Mouse (Mus musculus) MEL (cell line): Measurements from ENCODE around the gene Eme2. TPM values are rescaled to one million over a fixed set of nuclear protein-coding genes. Genes with fewer than 3 reads are reported as not detected.

Experiments
- DNase-seq: peaks from one replicate; pipeline ENCODE4 v3.0.0; 2011; ENCODE audit warnings: low read depth, low spot score
- H3K27ac ChIP-seq: 2 replicates; pipeline ENCODE4 v1.5.1; 2012; ENCODE audit warnings: low read depth, mild to moderate bottlenecking, control low read depth, low read length, moderate library complexity; ENCODE audit not compliant: control insufficient read depth
- H3K27me3 ChIP-seq, 2 experiments: fragments of 150-350 bp in 1 of 2; sonication (generic) in 1 of 2; 2 replicates each; pipeline ENCODE4 v1.6.1; 2012; ENCODE audit warnings: low read length in 2 of 2, mild to moderate bottlenecking in 2 of 2, improper control_type of control experiment in 1 of 2, moderate library complexity in 1 of 2; ENCODE audit not compliant: insufficient read depth in 2 of 2, control insufficient read depth in 1 of 2
- H3K36me3 ChIP-seq, 2 experiments: 2 replicates each; pipeline ENCODE4 v1.6.1; 2012 to 2014; ENCODE audit warnings: low read length in 2 of 2, improper control_type of control experiment in 1 of 2, inconsistent platforms in 1 of 2, mild to moderate bottlenecking in 1 of 2; ENCODE audit not compliant: insufficient read depth in 2 of 2, control insufficient read depth in 1 of 2
- H3K4me1 ChIP-seq, 2 experiments: fragments of 150-350 bp in 1 of 2; sonication (generic) in 1 of 2; 2 replicates each; pipeline ENCODE4 v1.6.1; 2012; ENCODE audit warnings: low read length in 2 of 2, improper control_type of control experiment in 1 of 2, mild to moderate bottlenecking in 1 of 2; ENCODE audit not compliant: insufficient read depth in 2 of 2, control insufficient read depth in 1 of 2
- H3K4me3 ChIP-seq, 2 experiments: fragments of 150-350 bp in 1 of 2; sonication (generic) in 1 of 2; 2 replicates each; pipeline ENCODE4 v1.5.1; 2012; ENCODE audit warnings: low read depth in 2 of 2, low read length in 2 of 2, mild to moderate bottlenecking in 2 of 2, moderate library complexity in 2 of 2, control low read depth in 1 of 2, improper control_type of control experiment in 1 of 2; ENCODE audit not compliant: control insufficient read depth in 1 of 2, insufficient read depth in 1 of 2
- H3K79me2 ChIP-seq: 2 replicates; pipeline ENCODE4 v1.6.1; 2012; ENCODE audit warnings: mild to moderate bottlenecking, low read length, moderate library complexity; ENCODE audit not compliant: control insufficient read depth, poor library complexity, insufficient read depth
- H3K9ac ChIP-seq: 2 replicates; pipeline ENCODE4 v1.6.1; 2012; ENCODE audit warnings: low read depth, mild to moderate bottlenecking, control low read depth, low read length, moderate library complexity; ENCODE audit not compliant: control insufficient read depth, poor library complexity, severe bottlenecking
- H3K9me3 ChIP-seq: fragments of 150-350 bp; sonication (generic); replicated peaks from 2 replicates; pipeline ENCODE4 v1.6.1; 2012; ENCODE audit warnings: mild to moderate bottlenecking, low read length, improper control_type of control experiment, moderate library complexity; ENCODE audit not compliant: insufficient read depth
- CHD1 ChIP-seq: IDR thresholded peaks from 2 replicates; pipeline ENCODE4 v1.6.1; 2012; ENCODE audit warnings: low read depth, mild to moderate bottlenecking, inconsistent platforms, low read length, improper control_type of control experiment
- CHD2 ChIP-seq: IDR thresholded peaks from 2 replicates; pipeline ENCODE4 v1.6.1; 2011; ENCODE audit warnings: low read length, improper control_type of control experiment
- E2F4 ChIP-seq: IDR thresholded peaks from 2 replicates; pipeline ENCODE4 v1.6.1; 2011; ENCODE audit warnings: low read depth, low read length, improper control_type of control experiment, borderline replicate concordance
- EP300 ChIP-seq, 2 experiments: IDR thresholded peaks; 2 replicates each; pipeline ENCODE4 v1.6.1; 2011; ENCODE audit warnings: improper control_type of control experiment in 2 of 2, low read length in 2 of 2, low read depth in 1 of 2, mild to moderate bottlenecking in 1 of 2
- ETS1 ChIP-seq: IDR thresholded peaks from 2 replicates; pipeline ENCODE4 v1.6.1; 2012; ENCODE audit warnings: low read depth, mild to moderate bottlenecking, inconsistent platforms, low read length, improper control_type of control experiment, moderate library complexity
- GATA1 ChIP-seq: IDR thresholded peaks from 2 replicates; pipeline ENCODE4 v1.6.1; 2011; ENCODE audit warnings: low read depth, low read length, improper control_type of control experiment
- HCFC1 ChIP-seq: IDR thresholded peaks from 2 replicates; pipeline ENCODE4 v1.6.1; 2012; ENCODE audit warnings: low read depth, mild to moderate bottlenecking, inconsistent platforms, low read length, improper control_type of control experiment, moderate library complexity
- JUND ChIP-seq: IDR thresholded peaks from 2 replicates; pipeline ENCODE4 v1.6.1; 2011; ENCODE audit warnings: low read depth, mild to moderate bottlenecking, improper control_type of control experiment, low read length
- MAZ ChIP-seq: IDR thresholded peaks from 2 replicates; pipeline ENCODE4 v1.6.1; 2012; ENCODE audit warnings: low read depth, mild to moderate bottlenecking, inconsistent platforms, low read length, improper control_type of control experiment
- MEF2A ChIP-seq: IDR thresholded peaks from 2 replicates; pipeline ENCODE4 v1.6.1; 2014; ENCODE audit warnings: low read depth, mild to moderate bottlenecking, inconsistent platforms, low read length, improper control_type of control experiment; ENCODE audit not compliant: poor library complexity, insufficient replicate concordance, severe bottlenecking; ENCODE audit errors: extremely low read depth
- MYC ChIP-seq: IDR thresholded peaks from 2 replicates; pipeline ENCODE4 v1.6.1; 2011; ENCODE audit warnings: low read depth, mild to moderate bottlenecking, low read length, improper control_type of control experiment, moderate library complexity
- NELFE ChIP-seq: IDR thresholded peaks from 2 replicates; pipeline ENCODE4 v1.6.1; 2011; ENCODE audit warnings: low read depth, low read length, improper control_type of control experiment
- POLR2AphosphoS2 ChIP-seq: IDR thresholded peaks from 2 replicates; pipeline ENCODE4 v1.6.1; 2011; ENCODE audit warnings: low read length, improper control_type of control experiment
- RCOR1 ChIP-seq: IDR thresholded peaks from 2 replicates; pipeline ENCODE4 v1.6.1; 2012; ENCODE audit warnings: low read depth, mild to moderate bottlenecking, inconsistent platforms, low read length, improper control_type of control experiment
- SMC3 ChIP-seq: IDR thresholded peaks from 2 replicates; pipeline ENCODE4 v1.6.1; 2011; ENCODE audit warnings: low read depth, low read length, improper control_type of control experiment
- TAL1 ChIP-seq: IDR thresholded peaks from 2 replicates; pipeline ENCODE4 v1.6.1; 2012; ENCODE audit warnings: mild to moderate bottlenecking, inconsistent platforms, low read length, moderate library complexity, mixed read lengths
- TBP ChIP-seq: IDR thresholded peaks from 2 replicates; pipeline ENCODE4 v1.8.0; 2011; ENCODE audit warnings: low read depth, low read length, improper control_type of control experiment
- UBTF ChIP-seq: IDR thresholded peaks from 2 replicates; pipeline ENCODE4 v1.6.1; 2012; ENCODE audit warnings: low read depth, mild to moderate bottlenecking, inconsistent platforms, low read length, improper control_type of control experiment, moderate library complexity, borderline replicate concordance; ENCODE audit not compliant: insufficient read depth
- ZC3H11A ChIP-seq: IDR thresholded peaks from 2 replicates; pipeline ENCODE4 v1.6.1; 2012; ENCODE audit warnings: low read depth, mild to moderate bottlenecking, inconsistent platforms, low read length, improper control_type of control experiment
- ZKSCAN1 ChIP-seq: IDR thresholded peaks from 2 replicates; pipeline ENCODE4 v1.6.1; 2012; ENCODE audit warnings: low read depth, mild to moderate bottlenecking, inconsistent platforms, low read length, improper control_type of control experiment, moderate library complexity
- ZMIZ1 ChIP-seq: IDR thresholded peaks from 2 replicates; pipeline ENCODE4 v1.6.1; 2012; ENCODE audit warnings: low read depth, mild to moderate bottlenecking, inconsistent platforms, low read length, improper control_type of control experiment, moderate library complexity
- polyA plus RNA-seq, 2 experiments: library from polyadenylated mRNA; stranded (reverse) in 1 of 2; unstranded in 1 of 2; fragments of >175 nt in 1 of 2; fragments of >200 nt in 1 of 2; gene quantifications; 2 replicates each; pipeline versions ENCODE4 v1.2.1 to v1.2.4; 2012; ENCODE audit warnings: low replicate concordance in 2 of 2, low read depth in 1 of 2; ENCODE audit not compliant: insufficient read length in 2 of 2, insufficient read depth in 1 of 2, missing spikeins in 1 of 2
- total RNA-seq: library from RNA; depleted of rRNA; stranded (reverse); fragments of 300-350 nt; gene quantifications from 2 replicates; pipeline ENCODE4 v1.2.3, GENCODE M21; 2012

Gene Eme2
- total and polyA plus RNA-seq, 3 experiments, result 15.1 to 26.8 TPM; not detected in 1

- H3K27me3 ChIP-seq, result peaks cover 0 to 2% of the 10 kb centered on the region in 2 experiments; a peak in 2 of 4 replicates
- H3K4me1 ChIP-seq, result no peaks in the 10 kb centered on the region
- H3K9ac ChIP-seq, result no peak overlapping the region
- no peak for DNase-seq
- H3K36me3 ChIP-seq, result no peaks in the 10 kb centered on the region; a peak in 1 of 4 replicates
- no peak overlapping the region for H3K27ac ChIP-seq
- no peaks in the 10 kb centered on the region for H3K9me3 ChIP-seq
- TF ChIP-seq CHD1 (no peak), ZMIZ1 (no peak), TBP (no peak), UBTF (no peak), ZKSCAN1 (no peak), CHD2 (no peak), ETS1 (no peak), MEF2A (no peak), JUND (no peak), RCOR1 (no peak), GATA1 (no peak), HCFC1 (no peak), NELFE (no peak)
- TF ChIP-seq, all 39 proteins: peak for 0
- H3K79me2 ChIP-seq, result no peaks in the 10 kb centered on the region
- no peak overlapping the region for H3K4me3 ChIP-seq
Measured at GRCm38 (mm10) chr17:24878531-24878930, 16.4 kb downstream of the Eme2 start.

- DNase-seq, result no peak
- H3K9ac ChIP-seq, result no peak overlapping the region
- H3K9me3 ChIP-seq, result no peaks in the 10 kb centered on the region
- no peak overlapping the region for H3K27ac ChIP-seq
- TF ChIP-seq E2F4 (no peak), HCFC1 (no peak), POLR2AphosphoS2 (no peak), MYC (no peak), ZC3H11A (no peak), MAZ (no peak), TAL1 (no peak), SMC3 (no peak), ZMIZ1 (no peak), EP300 (IDR thresholded peaks at IDR 0.05; ENCODE audit: low read depth in 1 of 2, low read length in 2 of 2) (no peak)
- no peaks in the 10 kb centered on the region for H3K4me1 ChIP-seq
- H3K27me3 ChIP-seq, result peaks cover 0 to 2% of the 10 kb centered on the region in 2 experiments; a peak in 2 of 4 replicates
- no peaks in the 10 kb centered on the region for H3K79me2 ChIP-seq
- no peak overlapping the region for H3K4me3 ChIP-seq
- H3K36me3 ChIP-seq, result no peaks in the 10 kb centered on the region; a peak in 1 of 4 replicates
Measured at GRCm38 (mm10) chr17:24878117-24878397, 16.8 kb downstream of the Eme2 start.
